ENCODE assay signal across 9 mouse cellular contexts in the genomic region with DNA sequence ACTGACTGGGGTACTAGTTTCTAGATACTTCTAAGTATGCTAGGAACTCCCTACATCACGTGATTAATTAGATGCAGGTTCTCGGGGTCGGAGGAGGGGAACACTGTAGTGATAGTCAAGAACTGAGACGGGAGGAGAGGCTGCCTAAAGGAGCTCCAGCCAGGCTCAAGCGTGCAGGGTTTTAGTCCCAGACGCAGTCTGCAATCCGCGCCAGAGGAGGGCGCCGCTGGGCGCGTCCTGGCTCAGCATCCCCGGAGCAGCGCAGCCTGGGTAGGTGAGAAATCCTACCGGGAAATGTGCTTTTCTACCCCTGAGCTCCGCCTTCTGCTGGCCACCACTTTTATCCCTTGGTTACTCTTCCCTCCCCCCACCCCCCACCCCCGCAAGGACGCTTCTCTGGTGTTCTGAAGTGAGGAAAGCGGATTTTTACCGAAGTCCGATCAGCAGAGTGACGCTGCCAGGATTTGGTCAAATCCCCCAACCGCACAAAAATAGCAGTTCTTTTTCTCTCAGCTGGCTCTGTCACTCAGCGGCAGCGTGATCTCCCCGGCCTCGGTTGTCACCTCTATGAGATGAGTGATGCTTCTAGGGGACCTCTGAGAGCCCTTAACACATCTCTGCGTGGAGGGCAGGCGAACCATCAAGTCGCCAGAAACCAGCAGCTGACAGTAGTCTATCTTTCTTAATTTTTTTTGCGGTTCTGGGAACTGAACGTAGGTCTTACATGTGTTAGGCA. TPM values are rescaled to one million over a fixed set of nuclear protein-coding genes. Genes with fewer than 3 reads are reported as not detected.
DNase-seq lines count a peak whose midpoint lies in the region; ATAC-seq and TF ChIP-seq lines count a peak whose summit lies in the region.
"Had no signal": no experiment of that assay in that cellular context is flagged by ENCODE, and none has a peak within 500 bp of the region (broad histone marks: within the 10 kb centered on the region; RNA-seq: fewer than 3 reads in every experiment).

No protein-coding gene starts in this region.

- H3K4me3 ChIP-seq in embryonic facial prominence, embryonic 10.5 days: peak overlapping the region; percentile 54
- H3K4me3 ChIP-seq in limb, embryonic 14.5 days (replicated peaks; ENCODE audit: low read length): peak overlapping the region; percentile 30
- H3K4me3 ChIP-seq in midbrain, embryonic 13.5 days (replicated peaks): peak overlapping the region; percentile 35
- peak overlapping the region; percentile 15 for H3K4me3 ChIP-seq in stomach, embryonic 14.5 days (ENCODE audit: low read depth, low read length)

- peak overlapping the region; percentile 61 for H3K4me2 ChIP-seq in limb, embryonic 14.5 days (replicated peaks; ENCODE audit: low read depth, low read length, severe bottlenecking)
- peak overlapping the region; percentile 62 for H3K4me2 ChIP-seq in midbrain, embryonic 13.5 days (replicated peaks)
- peak overlapping the region; percentile 46 for H3K4me2 ChIP-seq in stomach, embryonic 14.5 days (replicated peaks; ENCODE audit: low read depth, low read length)

- 15% methylated on average over 32 of the region's 32 CpGs for WGBS in embryonic facial prominence, embryonic 10.5 days
- 13% methylated on average over 32 of the region's 32 CpGs for WGBS in limb, embryonic 14.5 days
- 11% methylated on average over 32 of the region's 32 CpGs for WGBS in midbrain, embryonic 13.5 days
- 10% methylated on average over 32 of the region's 32 CpGs for WGBS in stomach, embryonic 14.5 days

- H3K9ac ChIP-seq in limb, embryonic 14.5 days (ENCODE audit: low read depth, low read length, severe bottlenecking): peak overlapping the region; percentile 51; the same call in 1 of the 2 replicates
- peak overlapping the region; percentile 49; the same call in 1 of the 2 replicates for H3K9ac ChIP-seq in midbrain, embryonic 13.5 days (replicated peaks)
- no peak overlapping the region for H3K9ac ChIP-seq in stomach, embryonic 14.5 days (replicated peaks; ENCODE audit: low read depth, low read length)

- no peaks in the 10 kb centered on the region for H3K27me3 ChIP-seq in embryonic facial prominence, embryonic 10.5 days (replicated peaks; ENCODE audit: low read depth, poor library complexity, severe bottlenecking)
- no peaks in the 10 kb centered on the region for H3K27me3 ChIP-seq in limb, embryonic 14.5 days (ENCODE audit: control insufficient read depth, insufficient read depth, low read length)
- H3K27me3 ChIP-seq in midbrain, embryonic 13.5 days: no peaks in the 10 kb centered on the region
- no peaks in the 10 kb centered on the region for H3K27me3 ChIP-seq in stomach, embryonic 14.5 days (ENCODE audit: control insufficient read depth, insufficient read depth, low read length)

- no peaks in the 10 kb centered on the region for H3K9me3 ChIP-seq in embryonic facial prominence, embryonic 10.5 days
- no peaks in the 10 kb centered on the region for H3K9me3 ChIP-seq in limb, embryonic 14.5 days (ENCODE audit: control insufficient read depth, low read length)
- H3K9me3 ChIP-seq in midbrain, embryonic 13.5 days: no peaks in the 10 kb centered on the region
- no peaks in the 10 kb centered on the region for H3K9me3 ChIP-seq in stomach, embryonic 14.5 days (ENCODE audit: control insufficient read depth, low read depth, low read length)

- peak; percentile 53; the same call in 1 of the 2 replicates for ATAC-seq in limb, embryonic 14.5 days (ENCODE audit: low FRiP score, low read depth)
- peak; percentile 88 for ATAC-seq in midbrain, embryonic 13.5 days
- peak; percentile 28; the same call in 1 of the 2 replicates for ATAC-seq in stomach, embryonic 14.5 days (ENCODE audit: insufficient number of reproducible peaks, insufficient read depth, low FRiP score, low read depth)

- peak; percentile 17 to 42 for DNase-seq in heart, adult 18-20 months
- DNase-seq in heart, postnatal 25 days (ENCODE audit: low spot score): no peak
- peak; percentile 81 for DNase-seq in embryonic facial prominence, embryonic 10.5 days (ENCODE audit: low spot score)
- DNase-seq in heart, adult 8-10 months (ENCODE audit: low spot score): peak; percentile 19
- DNase-seq in kidney, adult 9 months: peak; percentile 26
- peak; percentile 68 for DNase-seq in limb, embryonic 14.5 days (ENCODE audit: low spot score)

- intact Hi-C loops in heart, postnatal 25 days (cut with DNase I): no loop called here

- no peak for TF ChIP-seq POLR2A in limb, embryonic 14.5 days (IDR thresholded peaks at IDR 0.05; ENCODE audit: borderline replicate concordance, extremely low read depth, insufficient read depth, insufficient read length)

- peak overlapping the region; percentile 57 for H3K27ac ChIP-seq in embryonic facial prominence, embryonic 10.5 days (replicated peaks)
- H3K27ac ChIP-seq in limb, embryonic 14.5 days (replicated peaks; ENCODE audit: low read depth, low read length): no peak overlapping the region
- no peak overlapping the region for H3K27ac ChIP-seq in midbrain, embryonic 13.5 days
- no peak overlapping the region for H3K27ac ChIP-seq in stomach, embryonic 14.5 days (ENCODE audit: low read length)
- H3K27ac ChIP-seq: macrophage had no signal

- no peaks in the 10 kb centered on the region for H3K36me3 ChIP-seq in embryonic facial prominence, embryonic 10.5 days (replicated peaks)
- H3K36me3 ChIP-seq in limb, embryonic 14.5 days (ENCODE audit: control insufficient read depth, insufficient read depth, low read length): no peaks in the 10 kb centered on the region
- H3K36me3 ChIP-seq in midbrain, embryonic 13.5 days: no peaks in the 10 kb centered on the region
- no peaks in the 10 kb centered on the region for H3K36me3 ChIP-seq in stomach, embryonic 14.5 days (ENCODE audit: control insufficient read depth, insufficient read depth, low read length)

- H3K4me1 ChIP-seq in embryonic facial prominence, embryonic 10.5 days: peaks cover 31% of the 10 kb centered on the region
- no peaks in the 10 kb centered on the region for H3K4me1 ChIP-seq in limb, embryonic 14.5 days (ENCODE audit: control insufficient read depth, insufficient read depth, low read length)
- peaks cover 10% of the 10 kb centered on the region; the same call in 1 of the 2 replicates for H3K4me1 ChIP-seq in midbrain, embryonic 13.5 days (replicated peaks)
- 0 out of 2 replicates have a peak, but pooled peaks cover 4% of the 10 kb centered on the region for H3K4me1 ChIP-seq in stomach, embryonic 14.5 days (ENCODE audit: control insufficient read depth, insufficient read depth, low read length)

RNA-seq across cellular contexts. Expression of a gene that starts 53.3 kb away (rescaled TPM):
- total RNA-seq in heart, adult 18-20 months (2021): 10 to 100 TPM; 18.4 to 21.3 TPM
- total RNA-seq in heart, postnatal 25 days (2021): 10 to 100 TPM; 16.7 to 20.4 TPM
- polyA plus RNA-seq in embryonic facial prominence, embryonic 10.5 days (2016; fragmentation: Nextera tagmentation; extraction: Ambion mirVana): 29.8 and 30.1 TPM in 2 replicates
- total RNA-seq in heart, adult 8-10 months (2022): 10 to 100 TPM; 12.0 to 17.2 (median 16.2) TPM
- 28.3 and 32.2 TPM in 2 replicates for polyA plus RNA-seq in limb, embryonic 14.5 days (2012; rRNA removed)
- polyA plus RNA-seq in limb, embryonic 14.5 days (2014; fragmentation: Nextera tagmentation; extraction: Ambion mirVana): 30.0 and 32.8 TPM in 2 replicates
- 33.4 and 34.6 TPM in 2 replicates for polyA plus RNA-seq in midbrain, embryonic 13.5 days (2015; fragmentation: Nextera tagmentation; extraction: Ambion mirVana)
- polyA plus RNA-seq in stomach, embryonic 14.5 days (2014; fragmentation: Nextera tagmentation; extraction: Ambion mirVana): 38.6 and 45.7 TPM in 2 replicates

RNA-seq across cellular contexts. Expression of a gene that starts 57.2 kb away (rescaled TPM):
- total RNA-seq in heart, adult 18-20 months (2021): 100 to 1,000 TPM; 131 to 138 TPM
- 100 to 1,000 TPM; 146 to 157 TPM for total RNA-seq in heart, postnatal 25 days (2021)
- polyA plus RNA-seq in embryonic facial prominence, embryonic 10.5 days (2016; fragmentation: Nextera tagmentation; extraction: Ambion mirVana): 15.8 and 19.4 TPM in 2 replicates
- total RNA-seq in heart, adult 8-10 months (2022): 100 to 1,000 TPM; 131 to 151 (median 141) TPM
- 22.3 and 23.2 TPM in 2 replicates for polyA plus RNA-seq in limb, embryonic 14.5 days (2012; rRNA removed)
- polyA plus RNA-seq in limb, embryonic 14.5 days (2014; fragmentation: Nextera tagmentation; extraction: Ambion mirVana): 19.4 and 20.7 TPM in 2 replicates
- polyA plus RNA-seq in midbrain, embryonic 13.5 days (2015; fragmentation: Nextera tagmentation; extraction: Ambion mirVana): 3.7 and 4.6 TPM in 2 replicates
- 19.4 and 20.7 TPM in 2 replicates for polyA plus RNA-seq in stomach, embryonic 14.5 days (2014; fragmentation: Nextera tagmentation; extraction: Ambion mirVana)

Comparison
In these comparisons a context has a peak if more than half of its experiments do, and no peak if none do; other contexts are left out.
1. ATAC-seq: peak in every context shown above with its lines; median percentile 88 in midbrain, embryonic 13.5 days; 53 in limb, embryonic 14.5 days; 28 in stomach, embryonic 14.5 days.